Mouse (Mus musculus) small intestine, adult 2 months (tissue): ENCODE measurements at regions not wholly inside any gene's neighbourhood (a gene's known extent, or its start where the extent isn't known, plus 50 kb on each side); places are given as distances from the start of the nearest gene placed in this dataset.

Experiments
- CTCF ChIP-seq: fragments of 200-500 bp; IDR thresholded peaks from 2 replicates; pipeline ENCODE4 v1.5.1; 2012; ENCODE audit warnings: low read depth, mild to moderate bottlenecking, control low read depth, inconsistent platforms, low read length, moderate library complexity, mixed read lengths; ENCODE audit not compliant: insufficient replicate concordance, insufficient read length; ENCODE audit errors: extremely low read depth
- POLR2A ChIP-seq: fragments of 200-500 bp; IDR thresholded peaks from 2 replicates; pipeline ENCODE4 v1.6.1; 2012; ENCODE audit warnings: low read depth, mild to moderate bottlenecking, control low read depth, inconsistent platforms, low read length, moderate library complexity

DNA sequence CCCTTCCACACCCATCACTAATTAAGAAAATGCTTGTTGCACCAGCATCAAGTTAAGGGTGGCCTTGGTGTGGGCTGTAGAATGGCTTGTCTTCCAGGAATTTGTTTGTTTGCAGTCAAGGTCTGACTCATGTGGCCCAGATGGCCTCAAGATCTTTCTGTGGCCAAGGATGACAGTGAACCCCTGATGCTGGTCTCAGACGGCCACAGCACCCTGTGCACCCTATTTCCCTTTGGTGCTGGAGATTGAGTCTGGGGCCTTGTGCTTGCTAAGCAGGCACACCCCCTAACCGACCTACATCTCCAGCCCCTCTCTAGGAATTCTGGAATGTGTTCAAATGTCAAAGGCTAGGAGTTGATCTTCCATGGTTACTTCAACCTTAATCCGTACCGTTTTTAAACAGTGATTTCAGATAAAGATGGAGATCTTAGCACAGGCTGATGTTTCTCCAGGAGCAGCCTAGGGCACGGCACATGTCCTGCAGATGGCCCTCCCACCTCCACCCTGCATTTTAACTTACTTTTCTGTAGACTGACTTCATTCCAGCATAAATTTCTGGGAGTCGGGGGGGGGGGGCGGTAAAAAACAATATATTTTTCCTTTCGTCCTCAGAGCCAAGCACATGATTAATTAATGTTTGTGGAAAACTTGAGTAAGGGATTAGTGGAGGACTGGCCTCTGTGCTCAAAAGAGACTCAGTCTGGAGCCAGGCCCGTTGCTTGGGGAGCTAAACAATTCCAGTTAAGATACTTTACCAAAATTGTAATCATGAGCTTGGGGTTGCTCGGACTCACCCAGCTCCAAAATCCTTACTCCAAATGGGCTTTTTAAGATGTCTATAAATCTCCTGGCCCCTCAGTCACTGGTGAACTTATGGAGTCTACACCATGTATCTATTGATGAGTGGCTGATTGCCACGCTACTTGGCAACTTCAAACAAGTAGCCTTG lies 95.0 kb upstream of the Supt20 start:
- TF ChIP-seq CTCF (no peak), POLR2A (no peak)
